Mouse (Mus musculus) forebrain, postnatal 0 days (tissue): Measurements from ENCODE around the gene Sfrp2. TPM values are rescaled to one million over a fixed set of nuclear protein-coding genes. Genes with fewer than 3 reads are reported as not detected.
A peak's percentile ranks its signal among the peaks of the same experiment; 100 is the strongest.

ENCODE experiments used
- ATAC-seq: fragments of 200-750 bp; cut with Nextera tagmentation; 2 replicates; pipeline ENCODE4 v1.8.0; 2017; ENCODE audit warnings: mild to moderate bottlenecking, moderate library complexity
- DNase-seq: peaks from one replicate; pipeline ENCODE4 v3.0.0-alpha.2; 2015
- H3K27ac ChIP-seq: fragments of 300-500 bp; sonication (generic); 2 replicates; pipeline ENCODE4 v1.5.1; 2014; ENCODE audit warnings: low read depth, mild to moderate bottlenecking, antibody characterized with exemption, low read length, moderate library complexity, mixed read lengths
- H3K27me3 ChIP-seq: fragments of 300-500 bp; sonication (generic); 2 replicates; pipeline ENCODE4 v1.6.1; 2014; ENCODE audit warnings: mild to moderate bottlenecking, low read length, mixed read lengths; ENCODE audit not compliant: insufficient read depth
- H3K36me3 ChIP-seq: fragments of 300-500 bp; sonication (generic); 2 replicates; pipeline ENCODE4 v1.6.1; 2014; ENCODE audit warnings: mild to moderate bottlenecking, moderate library complexity; ENCODE audit not compliant: insufficient read depth
- H3K4me1 ChIP-seq: fragments of 300-500 bp; sonication (generic); 2 replicates; pipeline ENCODE4 v1.6.1; 2014; ENCODE audit warnings: antibody characterized with exemption; ENCODE audit not compliant: insufficient read depth
- H3K4me2 ChIP-seq: fragments of 300-500 bp; sonication (generic); 2 replicates; pipeline ENCODE4 v1.6.1; 2014; ENCODE audit warnings: low read depth, mild to moderate bottlenecking, moderate library complexity
- H3K4me3 ChIP-seq: fragments of 300-500 bp; sonication (generic); 2 replicates; pipeline ENCODE4 v1.5.1; 2014; ENCODE audit warnings: low read depth, low read length, mixed read lengths
- H3K9ac ChIP-seq: fragments of 300-500 bp; sonication (generic); 2 replicates; pipeline ENCODE4 v1.6.1; 2014; ENCODE audit warnings: mild to moderate bottlenecking
- H3K9me3 ChIP-seq: fragments of 300-500 bp; sonication (generic); 2 replicates; pipeline ENCODE4 v1.6.1; 2016; ENCODE audit warnings: low read length
- CTCF ChIP-seq: sonication (generic); IDR thresholded peaks from 2 replicates; pipeline ENCODE4 v1.5.1; 2016; ENCODE audit warnings: antibody characterized with exemption, control low read depth, low read depth
- WGBS: fragments of 180-500 bp; shearing (Covaris S2); extraction: QIAGEN DNeasy Blood & Tissue Kit; methylation state at CpG from one replicate; pipeline ENCODE4 v1.1.7; 2014; 5-methylcytosine and 5-hydroxymethylcytosine counted together
- polyA plus RNA-seq: library from polyadenylated mRNA; unstranded; fragments of >200 nt; fragmentation: Nextera tagmentation; extraction: Ambion mirVana; gene quantifications from 2 replicates; pipeline ENCODE4 v1.2.1, GENCODE M21; 2015
- total RNA-seq: library from RNA; depleted of rRNA; stranded (reverse); fragments of >200 nt; gene quantifications from 2 replicates; pipeline ENCODE4 v1.2.3, GENCODE M21; 2014; rRNA removed

Gene Sfrp2
- total and polyA plus RNA-seq, 2 experiments from 2014 or later: 24.2 to 26.3 TPM

DNA sequence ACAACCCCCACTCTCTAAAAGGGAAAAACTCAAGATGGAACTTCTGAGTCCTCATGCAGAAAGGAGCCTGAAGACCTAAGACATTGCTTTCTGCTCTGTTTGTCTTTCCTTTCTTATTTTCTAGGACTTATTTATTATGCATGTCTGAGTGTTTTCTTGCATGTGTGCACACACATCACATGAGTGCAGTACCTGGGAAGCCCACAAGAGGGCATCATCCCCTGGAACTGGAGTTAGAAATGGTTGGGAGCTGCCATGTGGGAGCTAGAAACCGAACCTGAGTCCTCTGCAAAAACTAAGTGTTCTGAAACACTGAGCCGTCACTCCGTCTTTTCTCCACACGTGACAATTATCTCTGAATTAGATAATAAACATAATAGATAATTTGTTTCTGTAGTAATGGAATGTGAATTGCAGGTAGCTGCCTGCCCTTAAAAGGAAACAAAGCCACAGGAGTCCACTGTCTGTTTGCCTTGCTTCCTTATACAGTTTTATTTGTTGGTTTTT lies 35.6 kb downstream of the Sfrp2 start:
- Histone ChIP-seq H3K27ac (no peak overlapping the region), H3K36me3 (no peaks in the 10 kb centered on the region), H3K9me3 (no peaks in the 10 kb centered on the region), H3K9ac (no peak overlapping the region), H3K27me3 (no peaks in the 10 kb centered on the region), H3K4me3 (no peak overlapping the region), H3K4me1 (no peaks in the 10 kb centered on the region), H3K4me2 (no peak overlapping the region)
- no peak for DNase-seq
- 97% methylated on average over 4 of the region's 4 CpGs for WGBS
- TF ChIP-seq CTCF: peak; percentile 37; the same call in 1 of the 2 replicates
- no peak for ATAC-seq

DNA sequence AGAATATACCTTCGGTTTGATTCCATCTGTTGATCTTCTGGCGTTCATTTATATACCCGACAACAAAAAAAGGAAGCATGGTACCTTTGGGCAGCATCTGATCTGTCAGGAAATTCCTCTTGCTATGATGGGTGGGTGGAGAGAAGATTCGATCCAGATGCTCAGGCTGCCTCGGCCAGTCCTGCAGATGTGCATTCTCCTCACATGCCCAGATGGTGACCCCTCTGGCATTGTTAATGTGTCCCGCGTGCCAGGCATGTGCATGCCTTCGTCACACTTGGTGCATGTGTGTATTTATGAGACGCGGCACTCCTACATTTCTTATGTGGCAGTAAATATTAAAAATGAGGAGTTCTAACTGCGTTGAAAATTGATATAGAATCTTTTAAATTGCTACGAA lies 42.4 kb downstream of the Sfrp2 start:
- no peak overlapping the region for H3K4me2 ChIP-seq
- no peak overlapping the region for H3K9ac ChIP-seq
- no peak for DNase-seq
- no peak for TF ChIP-seq CTCF
- H3K4me1 ChIP-seq: no peaks in the 10 kb centered on the region
- H3K27ac ChIP-seq: no peak overlapping the region
- 85% methylated on average over 12 of the region's 12 CpGs for WGBS
- ATAC-seq: no peak
- H3K36me3 ChIP-seq: no peaks in the 10 kb centered on the region
- no peaks in the 10 kb centered on the region for H3K9me3 ChIP-seq
- no peaks in the 10 kb centered on the region for H3K27me3 ChIP-seq
- no peak overlapping the region for H3K4me3 ChIP-seq

DNA sequence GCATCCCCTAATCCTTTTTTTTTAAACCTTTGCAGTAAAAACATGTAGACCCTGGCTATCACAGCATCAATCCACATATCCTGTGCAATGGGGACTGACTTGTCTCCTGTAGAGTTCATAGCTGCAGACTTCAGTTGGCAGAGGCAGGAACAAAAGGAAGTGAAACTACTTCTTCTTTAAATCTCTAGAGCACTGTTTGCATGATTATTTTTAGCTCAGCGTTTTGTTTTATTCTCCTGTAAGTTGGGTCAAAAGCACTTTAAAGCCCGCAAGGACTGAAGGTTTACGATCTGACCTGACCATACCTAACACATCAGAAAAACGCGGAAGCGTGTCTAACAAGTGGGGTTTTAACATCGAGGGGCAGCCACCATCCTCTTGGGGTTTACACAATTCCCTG lies 45.9 kb downstream of the Sfrp2 start:
- Histone ChIP-seq H3K4me3 (no peak overlapping the region), H3K9me3 (no peaks in the 10 kb centered on the region), H3K4me2 (no peak overlapping the region), H3K9ac (no peak overlapping the region), H3K36me3 (no peaks in the 10 kb centered on the region), H3K27me3 (no peaks in the 10 kb centered on the region), H3K27ac (no peak overlapping the region), H3K4me1 (no peaks in the 10 kb centered on the region)
- 80% methylated on average over 7 of the region's 7 CpGs for WGBS
- no peak for TF ChIP-seq CTCF
- ATAC-seq (no peak), DNase-seq (no peak)

DNA sequence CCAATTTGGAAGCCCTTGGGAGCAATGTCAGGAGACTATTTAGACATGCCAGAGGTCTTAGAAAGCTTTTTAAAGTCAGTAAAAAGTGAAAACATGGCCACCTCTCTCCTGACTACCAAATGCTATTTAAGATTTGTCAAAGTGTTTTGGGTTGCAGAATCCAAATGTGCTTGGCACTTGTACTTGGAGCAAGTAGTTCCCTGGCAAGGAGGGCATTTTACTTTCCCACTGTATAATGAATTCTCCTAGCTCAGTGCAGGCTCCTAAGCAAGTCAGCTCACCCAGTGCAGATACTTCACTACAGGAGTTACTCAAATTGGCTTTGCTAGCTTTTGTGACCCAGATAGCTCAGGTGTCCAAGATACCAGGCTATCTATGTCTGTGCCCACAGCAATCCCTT lies 46.7 kb downstream of the Sfrp2 start:
- H3K9ac ChIP-seq: no peak overlapping the region
- peak; percentile 60; the same call in 1 of the 2 replicates for ATAC-seq
- H3K4me1 ChIP-seq: no peaks in the 10 kb centered on the region
- DNase-seq: peak; percentile 45
- no peak overlapping the region for H3K4me2 ChIP-seq
- H3K27ac ChIP-seq: no peak overlapping the region
- no peak overlapping the region for H3K4me3 ChIP-seq
- H3K27me3 ChIP-seq: no peaks in the 10 kb centered on the region
- H3K9me3 ChIP-seq: no peaks in the 10 kb centered on the region
- TF ChIP-seq CTCF: no peak
- no peaks in the 10 kb centered on the region for H3K36me3 ChIP-seq

DNA sequence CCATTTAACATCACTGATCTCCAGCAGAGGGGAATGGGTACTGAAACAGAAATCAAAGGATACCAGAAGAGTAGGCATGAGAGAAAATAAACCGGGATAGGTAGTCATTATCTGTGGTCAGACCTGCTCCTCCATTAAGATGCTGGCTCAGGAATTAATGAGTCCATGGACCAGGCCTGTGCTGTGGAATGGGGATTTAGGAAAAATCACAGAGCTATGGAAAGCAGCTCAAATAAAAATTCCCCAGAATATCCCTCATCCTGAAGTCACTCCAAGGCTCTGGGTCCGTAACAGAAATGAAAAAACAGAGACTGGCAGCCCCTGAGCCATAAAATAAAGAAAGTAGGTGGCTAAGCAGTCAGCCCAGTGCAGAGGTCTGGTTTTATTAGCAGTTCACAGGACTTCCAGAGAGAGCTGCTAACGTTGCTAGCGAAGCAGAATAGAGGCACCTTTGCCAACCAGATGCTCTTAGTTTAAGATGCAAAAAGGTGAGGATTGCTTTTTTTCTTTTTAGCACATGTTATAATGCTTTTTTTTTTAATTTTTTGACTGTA lies 50.3 kb downstream of the Sfrp2 start:
- no peak for ATAC-seq
- no peak for TF ChIP-seq CTCF

DNA sequence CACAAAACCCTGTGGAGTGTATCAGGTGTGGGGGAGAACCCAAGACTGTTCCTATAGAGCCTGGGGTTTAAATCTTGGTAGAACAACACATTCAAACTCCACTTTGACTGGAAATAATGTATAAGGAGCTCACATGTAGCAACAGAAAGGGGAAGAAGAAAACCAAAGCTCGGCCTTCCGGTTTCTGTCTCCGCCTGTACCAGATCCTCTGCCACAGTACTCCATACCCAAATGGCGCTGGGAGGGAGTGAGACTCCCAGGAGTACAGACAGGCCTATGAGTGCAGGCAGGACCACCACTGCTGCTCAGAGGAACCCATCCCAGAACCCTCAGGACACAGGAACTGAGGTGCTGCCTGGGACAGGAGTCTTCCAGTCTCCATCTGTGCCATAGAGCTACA lies 57.7 kb downstream of the Sfrp2 start:
- no peak overlapping the region for H3K4me2 ChIP-seq
- no peaks in the 10 kb centered on the region for H3K36me3 ChIP-seq
- ATAC-seq (no peak), DNase-seq (no peak)
- no peak overlapping the region for H3K27ac ChIP-seq
- no peak for TF ChIP-seq CTCF
- WGBS: 92% methylated on average over 4 of the region's 4 CpGs
- H3K9me3 ChIP-seq: no peaks in the 10 kb centered on the region
- no peak overlapping the region for H3K9ac ChIP-seq
- H3K27me3 ChIP-seq: no peaks in the 10 kb centered on the region
- H3K4me1 ChIP-seq: no peaks in the 10 kb centered on the region
- no peak overlapping the region for H3K4me3 ChIP-seq

More for the DNA sequence above, 50.3 kb downstream of the Sfrp2 start:
- no peak overlapping the region for H3K4me2 ChIP-seq
- no peak for DNase-seq
- no peaks in the 10 kb centered on the region for H3K4me1 ChIP-seq
- no peaks in the 10 kb centered on the region for H3K27me3 ChIP-seq
- 73% methylated on average over 4 of the region's 4 CpGs for WGBS
- no peak overlapping the region for H3K4me3 ChIP-seq
- H3K9me3 ChIP-seq: no peaks in the 10 kb centered on the region
- no peak overlapping the region for H3K9ac ChIP-seq
- H3K27ac ChIP-seq: no peak overlapping the region
- no peaks in the 10 kb centered on the region for H3K36me3 ChIP-seq

Other genes starting within 250 kb of the Sfrp2 start
- 1.6 TPM in 2 replicates for gene Tlr2, start 75.4 kb downstream of the Sfrp2 start, total RNA-seq
- 0.89 and 1.3 TPM in 2 replicates for gene Tlr2, start 75.4 kb downstream of the Sfrp2 start, polyA plus RNA-seq